Mouse (Mus musculus) NIH3T3 (cell line): ENCODE measurements around the gene Slc25a54.

Experiments
- DNase-seq: peaks from one replicate; pipeline ENCODE4 v3.0.0-alpha.2; 2012; ENCODE audit warnings: low read depth

Gene Slc25a54

DNA sequence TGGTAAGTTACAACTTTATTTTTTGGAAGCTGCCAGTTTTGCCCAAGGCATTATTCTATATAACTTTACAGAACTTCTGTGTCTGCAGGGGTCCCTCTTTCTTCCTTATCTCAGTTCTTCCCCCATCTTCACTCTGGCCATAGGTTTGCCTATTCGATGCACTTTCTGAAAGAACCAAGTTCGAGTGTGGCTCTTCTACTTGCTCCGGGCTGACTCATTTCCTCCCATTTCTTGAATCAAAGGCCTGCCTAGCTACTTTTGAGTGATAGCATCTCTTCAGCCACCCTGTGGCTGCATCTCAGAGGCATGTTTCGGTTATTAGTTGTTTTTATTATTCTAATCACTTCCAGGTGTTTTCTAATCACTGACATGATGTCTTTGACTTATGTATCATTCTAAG lies 43.8 kb downstream of the Slc25a54 start:
- DNase-seq = peak; percentile 72

DNA sequence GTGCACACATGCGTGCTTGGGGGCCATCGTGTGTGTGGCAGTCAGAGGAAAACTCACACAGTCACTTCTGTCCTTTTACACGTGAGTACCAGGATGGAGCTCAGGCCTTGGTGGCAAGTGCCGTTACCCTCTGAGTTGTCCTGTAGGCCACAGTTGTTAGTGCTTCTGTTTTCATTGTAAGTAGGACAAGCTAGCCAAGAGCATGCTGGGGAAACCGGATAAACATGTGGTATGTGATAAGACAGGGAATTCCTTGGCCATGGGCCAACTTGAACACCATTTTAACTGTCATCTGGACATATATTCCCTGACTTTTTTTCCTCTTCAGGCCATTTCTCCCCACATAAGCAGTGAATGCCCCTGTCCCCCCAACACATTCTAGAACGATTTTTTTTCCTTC lies 45.3 kb downstream of the Slc25a54 start:
- DNase-seq = peak; percentile 51

DNA sequence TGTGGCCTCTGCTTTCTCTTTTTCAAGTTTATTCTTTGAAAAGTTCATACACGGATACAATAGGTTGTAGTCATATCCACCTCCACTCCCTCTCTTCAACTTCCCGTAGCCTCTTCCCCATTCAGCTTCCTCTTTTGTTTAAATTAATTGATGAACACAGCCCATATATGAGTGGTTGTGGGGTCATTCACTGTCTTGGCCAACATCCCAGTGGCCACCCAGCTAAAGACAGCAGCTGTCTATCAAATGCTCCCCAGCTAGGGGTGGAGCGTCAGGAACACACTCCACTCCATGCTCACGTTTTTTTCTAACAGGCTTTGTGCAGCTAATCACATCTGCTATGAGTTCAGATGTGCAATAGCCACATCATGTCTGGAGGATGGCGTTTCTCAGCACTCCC lies 49.5 kb downstream of the Slc25a54 start:
- DNase-seq = no peak

GRCm38 (mm10) chr3:109132966-109133365 lies 52.7 kb downstream of the Slc25a54 start:
- DNase-seq = no peak

- no peak for DNase-seq
Observed at GRCm38 (mm10) chr3:109134036-109134435, 53.8 kb downstream of the Slc25a54 start.

DNA sequence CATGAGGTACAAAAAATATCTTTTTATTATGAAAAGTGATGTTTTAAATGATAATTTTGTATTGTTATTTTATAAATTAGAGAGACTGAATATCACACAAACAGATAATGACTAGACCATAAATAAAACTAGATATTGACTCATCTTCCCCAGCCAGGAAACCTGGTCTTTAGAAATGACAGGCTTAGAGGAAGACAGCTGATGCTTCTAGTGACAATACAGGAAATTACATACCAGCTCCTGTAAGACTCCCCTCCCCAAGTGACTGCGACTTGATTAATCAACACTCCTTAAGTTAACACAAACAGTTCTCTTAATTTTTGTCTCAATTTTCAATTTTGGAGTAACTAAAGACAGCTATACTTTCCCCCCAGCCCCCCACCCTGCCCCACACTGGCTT lies 55.1 kb downstream of the Slc25a54 start:
- no peak for DNase-seq

- no peak for DNase-seq
Observed at GRCm38 (mm10) chr3:109152561-109152960, 72.3 kb downstream of the Slc25a54 start.

GRCm38 (mm10) chr3:109153410-109153809 lies 73.1 kb downstream of the Slc25a54 start:
- no peak for DNase-seq

- peak; percentile 76 for DNase-seq
Observed at GRCm38 (mm10) chr3:109155926-109156669, 75.8 kb downstream of the Slc25a54 start.

GRCm38 (mm10) chr3:109157481-109157880 lies 77.2 kb downstream of the Slc25a54 start:
- DNase-seq = peak; percentile 49

DNA sequence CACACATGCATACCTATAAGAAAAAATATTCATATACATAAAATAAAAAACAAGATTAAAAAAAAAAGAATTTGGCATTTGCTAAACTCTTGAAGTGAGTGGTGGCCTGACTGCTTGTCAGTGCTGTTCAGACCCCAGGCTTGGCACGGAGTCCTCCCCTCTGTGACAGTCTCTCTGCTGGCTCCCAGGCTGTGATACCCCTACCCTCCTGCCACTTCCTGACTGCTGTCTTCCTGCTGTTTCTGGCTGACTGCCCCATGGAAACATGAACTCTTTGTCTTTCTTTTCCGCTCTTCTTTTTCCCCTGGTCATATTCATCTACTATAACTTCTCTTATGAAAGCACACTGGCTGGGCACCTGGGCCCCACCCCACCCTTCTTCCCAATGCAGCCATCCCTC lies 83.8 kb downstream of the Slc25a54 start:
- DNase-seq = peak; percentile 39

- DNase-seq = peak; percentile 85
Observed at GRCm38 (mm10) chr3:109164644-109165043, 84.4 kb downstream of the Slc25a54 start.

GRCm38 (mm10) chr3:109165214-109165829 lies 85.1 kb downstream of the Slc25a54 start:
- DNase-seq = peak; percentile 77
